Comparison of ENCODE assay signal across 15 mouse cellular contexts in the genomic region with DNA sequence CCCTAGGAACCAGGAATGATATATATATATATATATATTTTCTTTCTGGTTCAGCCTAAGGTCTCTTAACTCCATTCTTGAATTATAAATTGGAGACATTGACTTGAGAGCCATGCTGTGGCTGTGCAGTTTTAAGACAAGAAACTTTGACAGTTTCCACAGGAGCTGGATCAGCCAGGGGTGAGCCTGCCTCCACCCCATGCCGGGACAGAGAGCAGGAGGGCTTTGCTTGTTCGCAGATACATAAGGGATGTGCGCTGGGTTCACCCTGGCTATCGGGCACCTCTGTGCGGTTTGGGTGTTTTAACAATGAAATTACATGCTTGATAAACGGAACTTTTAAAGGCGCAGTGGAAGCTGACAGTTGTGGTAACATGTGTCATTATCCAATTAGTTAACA.
DNase-seq lines count a peak whose midpoint lies in the region; ATAC-seq and TF ChIP-seq lines count a peak whose summit lies in the region.
"Had no signal": no experiment of that assay in that cellular context is flagged by ENCODE, and none has a peak within 500 bp of the region (broad histone marks: within the 10 kb centered on the region; RNA-seq: fewer than 3 reads in every experiment).

No protein-coding gene starts in this region.

- TF ChIP-seq EP300 in liver, postnatal 0 days (IDR thresholded peaks at IDR 0.05; ENCODE audit: low read depth) = no peak

- no peak overlapping the region for H3K9ac ChIP-seq in midbrain, embryonic 11.5 days (ENCODE audit: low read length)
- H3K9ac ChIP-seq in forebrain, embryonic 14.5 days (ENCODE audit: low read length) = peak overlapping the region; percentile 43
- H3K9ac ChIP-seq in hindbrain, embryonic 16.5 days (ENCODE audit: low read depth, low read length) = no peak overlapping the region
- H3K9ac ChIP-seq in stomach, embryonic 15.5 days = no peak overlapping the region
- no peak overlapping the region for H3K9ac ChIP-seq in liver, postnatal 0 days (replicated peaks)

- 48% methylated on average over 7 of the region's 7 CpGs for WGBS in midbrain, embryonic 11.5 days
- WGBS in midbrain, embryonic 10.5 days = 57% methylated on average over 7 of the region's 7 CpGs
- WGBS in forebrain, embryonic 14.5 days = 17% methylated on average over 7 of the region's 7 CpGs
- 21% methylated on average over 7 of the region's 7 CpGs for WGBS in hindbrain, embryonic 16.5 days
- WGBS in stomach, embryonic 15.5 days = 57% methylated on average over 7 of the region's 7 CpGs
- WGBS in liver, postnatal 0 days (ENCODE audit: insufficient replicate concordance) = 77% methylated on average over 7 of the region's 7 CpGs

- peak overlapping the region; percentile 23; the same call in 1 of the 2 replicates for H3K4me2 ChIP-seq in midbrain, embryonic 11.5 days
- peak overlapping the region; percentile 59 for H3K4me2 ChIP-seq in forebrain, embryonic 14.5 days (ENCODE audit: low read length)
- 0 out of 2 replicates have a peak overlapping the region, but pooled peaks have one; percentile 18 for H3K4me2 ChIP-seq in hindbrain, embryonic 16.5 days (ENCODE audit: low read length)
- H3K4me2 ChIP-seq in stomach, embryonic 15.5 days = 0 out of 2 replicates have a peak overlapping the region, but pooled peaks have one; percentile 46
- H3K4me2 ChIP-seq in liver, postnatal 0 days (ENCODE audit: low read depth, low read length) = no peak overlapping the region

- peaks cover 42% of the 10 kb centered on the region for H3K4me1 ChIP-seq in midbrain, embryonic 11.5 days (ENCODE audit: control insufficient read depth, insufficient read depth, low read length)
- H3K4me1 ChIP-seq in midbrain, embryonic 10.5 days = peaks cover 50% of the 10 kb centered on the region
- peaks cover 26% of the 10 kb centered on the region for H3K4me1 ChIP-seq in forebrain, embryonic 14.5 days (ENCODE audit: control insufficient read depth, insufficient read depth, low read length)
- H3K4me1 ChIP-seq in hindbrain, embryonic 16.5 days (ENCODE audit: control insufficient read depth, insufficient read depth, low read depth, low read length) = peaks cover 18% of the 10 kb centered on the region
- peaks cover 8% of the 10 kb centered on the region; the same call in 1 of the 2 replicates for H3K4me1 ChIP-seq in stomach, embryonic 15.5 days
- no peaks in the 10 kb centered on the region for H3K4me1 ChIP-seq in liver, postnatal 0 days (ENCODE audit: insufficient read depth)

- peak; percentile 87 for DNase-seq in midbrain, embryonic 11.5 days (ENCODE audit: low spot score, missing footprints)
- DNase-seq in midbrain, embryonic 10.5 days (ENCODE audit: low spot score) = no peak
- DNase-seq in forebrain, embryonic 14.5 days (ENCODE audit: low spot score) = no peak
- DNase-seq in adrenal gland, adult 18-20 months (ENCODE audit: low spot score in 2 of 2) = no peak
- no peak for DNase-seq in liver, postnatal 0 days
- DNase-seq: kidney, adult 2 months; kidney, postnatal 36 days; layer of hippocampus, postnatal 36 days; retina, postnatal 1 day; thymus, adult 18-20 months had no signal

- no peaks in the 10 kb centered on the region for H3K36me3 ChIP-seq in midbrain, embryonic 11.5 days (ENCODE audit: control insufficient read depth, insufficient read depth, low read length)
- H3K36me3 ChIP-seq in midbrain, embryonic 10.5 days = no peaks in the 10 kb centered on the region
- H3K36me3 ChIP-seq in forebrain, embryonic 14.5 days (ENCODE audit: control insufficient read depth, insufficient read depth, low read length) = no peaks in the 10 kb centered on the region
- H3K36me3 ChIP-seq in hindbrain, embryonic 16.5 days (ENCODE audit: control insufficient read depth, insufficient read depth, low read length) = no peaks in the 10 kb centered on the region
- no peaks in the 10 kb centered on the region for H3K36me3 ChIP-seq in stomach, embryonic 15.5 days
- H3K36me3 ChIP-seq in liver, postnatal 0 days (replicated peaks; ENCODE audit: insufficient read depth, low read length) = no peaks in the 10 kb centered on the region

- no peak for ATAC-seq in midbrain, embryonic 11.5 days (ENCODE audit: low FRiP score)
- no peak for ATAC-seq in forebrain, embryonic 14.5 days
- ATAC-seq in hindbrain, embryonic 16.5 days = no peak
- ATAC-seq in stomach, embryonic 15.5 days (ENCODE audit: insufficient read depth, low FRiP score, low read depth) = no peak
- no peak for ATAC-seq in liver, postnatal 0 days
- ATAC-seq: CD4-positive, CD25-positive, alpha-beta regulatory T cell, adult 4 months had no signal

- H3K4me3 ChIP-seq in midbrain, embryonic 11.5 days (ENCODE audit: low read depth, low read length) = no peak overlapping the region
- H3K4me3 ChIP-seq in midbrain, embryonic 10.5 days = no peak overlapping the region
- peak overlapping the region; percentile 13 for H3K4me3 ChIP-seq in forebrain, embryonic 14.5 days (ENCODE audit: low read depth, low read length)
- H3K4me3 ChIP-seq in hindbrain, embryonic 16.5 days (ENCODE audit: low read length) = no peak overlapping the region
- no peak overlapping the region for H3K4me3 ChIP-seq in stomach, embryonic 15.5 days (replicated peaks)
- H3K4me3 ChIP-seq in liver, postnatal 0 days (ENCODE audit: low read depth, low read length) = no peak overlapping the region
- H3K4me3 ChIP-seq: gastrocnemius, adult 2 months; heart, adult 2 months had no signal

- H3K27me3 ChIP-seq in midbrain, embryonic 11.5 days (ENCODE audit: control insufficient read depth, insufficient read depth, low read length) = no peaks in the 10 kb centered on the region
- H3K27me3 ChIP-seq in midbrain, embryonic 10.5 days (ENCODE audit: low read depth, poor library complexity, severe bottlenecking) = peaks cover 18% of the 10 kb centered on the region; the same call in 1 of the 2 replicates
- H3K27me3 ChIP-seq in forebrain, embryonic 14.5 days (replicated peaks; ENCODE audit: control insufficient read depth, insufficient read depth, low read length) = no peaks in the 10 kb centered on the region
- peaks cover 3% of the 10 kb centered on the region; the same call in 1 of the 2 replicates for H3K27me3 ChIP-seq in hindbrain, embryonic 16.5 days (replicated peaks; ENCODE audit: control insufficient read depth, insufficient read depth, low read length)
- no peaks in the 10 kb centered on the region for H3K27me3 ChIP-seq in stomach, embryonic 15.5 days (replicated peaks)
- H3K27me3 ChIP-seq in liver, postnatal 0 days (ENCODE audit: insufficient read depth, low read length) = no peaks in the 10 kb centered on the region

- TF ChIP-seq CTCF in liver, postnatal 0 days (IDR thresholded peaks at IDR 0.05; ENCODE audit: low read depth) = no peak

- no peaks in the 10 kb centered on the region for H3K9me3 ChIP-seq in midbrain, embryonic 11.5 days (ENCODE audit: control insufficient read depth, low read length)
- H3K9me3 ChIP-seq in midbrain, embryonic 10.5 days (replicated peaks) = no peaks in the 10 kb centered on the region
- H3K9me3 ChIP-seq in forebrain, embryonic 14.5 days (replicated peaks; ENCODE audit: control insufficient read depth, low read length) = no peaks in the 10 kb centered on the region
- H3K9me3 ChIP-seq in hindbrain, embryonic 16.5 days (ENCODE audit: control insufficient read depth, low read length) = no peaks in the 10 kb centered on the region
- no peaks in the 10 kb centered on the region for H3K9me3 ChIP-seq in stomach, embryonic 15.5 days
- no peaks in the 10 kb centered on the region for H3K9me3 ChIP-seq in liver, postnatal 0 days (ENCODE audit: low read length)

- H3K27ac ChIP-seq in midbrain, embryonic 11.5 days (ENCODE audit: low read depth, low read length) = no peak overlapping the region
- no peak overlapping the region for H3K27ac ChIP-seq in midbrain, embryonic 10.5 days (replicated peaks)
- H3K27ac ChIP-seq in forebrain, embryonic 14.5 days (ENCODE audit: low read depth, low read length) = 0 out of 2 replicates have a peak overlapping the region, but pooled peaks have one; percentile 60
- H3K27ac ChIP-seq in hindbrain, embryonic 16.5 days (ENCODE audit: low read depth, low read length) = no peak overlapping the region
- H3K27ac ChIP-seq in stomach, embryonic 15.5 days = no peak overlapping the region
- H3K27ac ChIP-seq in liver, postnatal 0 days (ENCODE audit: low read depth) = no peak overlapping the region
- H3K27ac ChIP-seq: gastrocnemius, adult 2 months; heart, adult 2 months had no signal
